Mouse (Mus musculus) lung, embryonic 14.5 days (tissue): ENCODE results near the gene Psmb1. TPM values are rescaled to one million over a fixed set of nuclear protein-coding genes. Genes with fewer than 3 reads are reported as not detected.
A peak's percentile ranks its signal among the peaks of the same experiment; 100 is the strongest.
"Not testable (repeated sequence)": the region's sequence is repeated elsewhere in the genome, so short reads cannot be mapped to it uniquely, and the experiment has no call there.

ENCODE experiments used
- ATAC-seq: fragments of 200-750 bp; cut with Nextera tagmentation; 2 replicates; pipeline ENCODE4 v1.8.0; 2017; ENCODE audit warnings: mild to moderate bottlenecking, moderate TSS enrichment, moderate library complexity; ENCODE audit not compliant: insufficient read depth
- DNase-seq: peaks from one replicate; pipeline ENCODE4 v3.0.0-alpha.2; 2015
- H3K27ac ChIP-seq: fragments of 300-500 bp; sonication (generic); 2 replicates; pipeline ENCODE4 v1.5.1; 2014; ENCODE audit warnings: low read depth, mild to moderate bottlenecking, moderate library complexity
- H3K27me3 ChIP-seq: fragments of 300-500 bp; sonication (generic); 2 replicates; pipeline ENCODE4 v1.6.1; 2014; ENCODE audit warnings: low read length, control low read depth; ENCODE audit not compliant: insufficient read depth
- H3K36me3 ChIP-seq: fragments of 300-500 bp; sonication (generic); 2 replicates; pipeline ENCODE4 v1.6.1; 2014; ENCODE audit warnings: control low read depth; ENCODE audit not compliant: insufficient read depth
- H3K4me1 ChIP-seq: fragments of 300-500 bp; sonication (generic); 2 replicates; pipeline ENCODE4 v1.6.1; 2014; ENCODE audit warnings: antibody characterized with exemption, control low read depth; ENCODE audit not compliant: insufficient read depth
- H3K4me2 ChIP-seq: fragments of 300-500 bp; sonication (generic); 2 replicates; pipeline ENCODE4 v1.6.1; 2014; ENCODE audit warnings: mild to moderate bottlenecking
- H3K4me3 ChIP-seq: fragments of 300-500 bp; sonication (generic); 2 replicates; pipeline ENCODE4 v1.5.1; 2014; ENCODE audit warnings: low read depth, low read length
- H3K9ac ChIP-seq: fragments of 300-500 bp; sonication (generic); 2 replicates; pipeline ENCODE4 v1.6.1; 2014
- H3K9me3 ChIP-seq: fragments of 300-500 bp; sonication (generic); 2 replicates; pipeline ENCODE4 v1.6.1; 2016; ENCODE audit warnings: low read depth, low read length, control low read depth
- CTCF ChIP-seq: IDR thresholded peaks from 2 replicates; pipeline ENCODE4 v1.5.1; 2016; ENCODE audit warnings: antibody characterized with exemption, low read depth
- WGBS: fragments of 180-500 bp; shearing (Covaris S2); extraction: QIAGEN DNeasy Blood & Tissue Kit; methylation state at CpG from one replicate; pipeline ENCODE4 v1.1.7; 2014; 5-methylcytosine and 5-hydroxymethylcytosine counted together
- polyA plus RNA-seq: library from polyadenylated mRNA; unstranded; fragments of >200 nt; fragmentation: Nextera tagmentation; extraction: Ambion mirVana; gene quantifications from 2 replicates; pipeline ENCODE4 v1.2.1, GENCODE M21; 2014

Gene Psmb1
- polyA plus RNA-seq, 1 experiment from 2014 or later: 268 TPM

DNA sequence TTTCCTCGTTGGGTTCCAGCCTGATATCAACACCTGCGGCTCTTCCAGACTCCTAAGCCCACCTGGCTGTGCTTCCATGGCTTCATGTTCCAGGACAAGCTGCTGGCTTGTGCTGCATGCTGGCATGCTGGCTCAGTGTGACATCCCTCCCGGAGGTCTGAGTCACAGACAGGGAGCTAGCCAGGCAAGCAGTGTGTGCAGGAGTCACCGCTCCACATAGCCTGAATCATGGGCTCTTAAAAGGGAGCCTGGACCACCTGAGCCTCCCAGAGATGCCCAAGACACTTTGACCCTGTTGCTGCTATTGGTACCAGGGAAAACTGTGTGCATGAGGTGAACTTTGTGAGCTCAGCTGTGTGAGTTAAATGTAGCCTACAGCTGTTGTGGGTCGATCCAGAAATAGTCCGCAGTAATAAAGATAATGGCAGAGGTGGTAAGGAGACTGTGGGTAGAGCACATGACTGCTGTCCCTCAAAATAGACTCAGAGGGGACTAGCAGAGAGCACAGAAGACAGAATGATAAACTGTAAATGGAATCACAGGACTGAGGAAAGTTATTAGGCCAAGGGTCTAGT is 37.5 kb downstream of the Psmb1 start:
- Histone ChIP-seq H3K36me3 (peaks cover 4% of the 10 kb centered on the region), H3K27me3 (no peaks in the 10 kb centered on the region), H3K9ac (no peak overlapping the region), H3K4me2 (no peak overlapping the region), H3K9me3 (no peaks in the 10 kb centered on the region), H3K4me3 (no peak overlapping the region), H3K27ac (0 out of 2 replicates have a peak overlapping the region, but pooled peaks have one; percentile 38), H3K4me1 (no peaks in the 10 kb centered on the region)
- TF ChIP-seq CTCF: no peak
- DNase-seq (no peak), ATAC-seq (no peak)
- WGBS: 91% methylated on average over 6 of the region's 6 CpGs

DNA sequence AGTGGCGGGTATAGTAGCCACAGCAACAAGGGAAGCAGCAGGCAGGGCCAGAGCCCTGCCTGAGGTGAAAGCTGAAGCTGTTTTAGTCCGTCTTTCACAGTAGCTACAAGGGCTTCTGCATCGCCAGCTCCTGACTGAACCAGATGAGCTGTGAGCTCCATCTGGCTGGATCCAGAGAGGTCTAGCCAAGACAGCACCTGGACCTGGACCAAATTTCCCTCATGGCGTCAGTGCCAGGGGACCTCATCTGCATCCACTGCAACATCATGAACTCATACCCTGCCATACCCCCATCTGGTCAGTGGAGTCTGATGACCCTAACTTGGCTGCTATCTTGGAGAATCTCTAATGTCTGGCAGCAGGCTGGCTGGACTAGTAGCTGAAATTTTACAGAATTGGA is 39.8 kb downstream of the Psmb1 start:
- Histone ChIP-seq H3K27me3 (no peaks in the 10 kb centered on the region), H3K27ac (no peak overlapping the region), H3K4me2 (no peak overlapping the region), H3K36me3 (no peaks in the 10 kb centered on the region), H3K4me1 (no peaks in the 10 kb centered on the region), H3K9me3 (no peaks in the 10 kb centered on the region), H3K4me3 (no peak overlapping the region), H3K9ac (no peak overlapping the region)
- DNase-seq: no peak
- ATAC-seq: no peak
- no peak for TF ChIP-seq CTCF
- WGBS: 80% methylated on average over 4 of the region's 4 CpGs

DNA sequence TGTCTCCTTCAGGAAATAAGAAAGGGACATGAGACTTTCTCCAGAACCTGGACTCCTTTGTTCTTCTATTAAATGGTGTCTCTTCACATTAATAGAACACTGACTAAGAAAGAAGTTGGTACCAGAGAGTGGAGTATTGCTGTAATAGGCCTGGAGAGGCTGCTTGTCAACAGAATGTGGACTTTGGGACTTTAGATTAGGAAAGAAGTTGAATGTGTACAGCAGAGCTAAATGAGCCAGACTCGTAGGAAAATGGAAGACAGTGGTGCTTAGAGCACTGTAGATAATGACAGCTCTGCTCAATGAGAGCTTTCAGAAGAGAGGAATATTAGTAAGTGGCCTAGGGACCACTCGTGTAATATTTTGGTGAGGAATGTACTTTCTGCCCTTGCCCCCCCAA is 43.0 kb downstream of the Psmb1 start:
- 90% methylated on average over 2 of the region's 2 CpGs for WGBS
- no peak for TF ChIP-seq CTCF
- Histone ChIP-seq H3K9ac (no peak overlapping the region), H3K4me2 (no peak overlapping the region), H3K4me1 (no peaks in the 10 kb centered on the region), H3K27me3 (no peaks in the 10 kb centered on the region), H3K36me3 (no peaks in the 10 kb centered on the region), H3K27ac (no peak overlapping the region), H3K9me3 (no peaks in the 10 kb centered on the region), H3K4me3 (no peak overlapping the region)
- ATAC-seq (no peak), DNase-seq (no peak)

GRCm38 (mm10) chr17:15455203-15455602 is 44.3 kb downstream of the Psmb1 start:
- Histone ChIP-seq H3K27ac (no peak overlapping the region), H3K4me2 (no peak overlapping the region), H3K9ac (no peak overlapping the region), H3K4me3 (no peak overlapping the region), H3K9me3 (no peaks in the 10 kb centered on the region), H3K4me1 (no peaks in the 10 kb centered on the region), H3K27me3 (no peaks in the 10 kb centered on the region), H3K36me3 (no peaks in the 10 kb centered on the region)
- ATAC-seq (no peak), DNase-seq (peak; percentile 34)
- 67% methylated on average over 4 of the region's 4 CpGs for WGBS
- no peak for TF ChIP-seq CTCF

DNA sequence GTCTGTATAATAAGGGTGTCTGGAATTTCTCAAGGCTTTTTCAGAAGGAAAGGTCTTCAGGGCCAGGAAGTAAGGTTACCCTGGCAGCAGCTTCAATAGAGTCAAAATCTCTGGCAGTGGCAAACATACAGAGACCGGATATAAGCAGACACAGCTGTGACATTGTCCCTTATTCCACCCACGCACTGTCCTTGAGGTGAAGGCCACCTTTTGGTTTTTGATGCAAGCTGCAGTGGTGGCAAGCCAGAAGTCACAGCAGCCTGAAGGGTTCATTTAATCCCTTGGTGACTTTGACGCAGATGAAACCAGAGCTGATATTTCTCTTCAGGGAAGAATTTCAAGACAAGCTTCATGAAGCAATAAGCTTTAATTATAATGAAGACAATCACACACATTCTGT is 49.9 kb downstream of the Psmb1 start:
- H3K4me3 ChIP-seq: no peak overlapping the region
- no peak overlapping the region for H3K9ac ChIP-seq
- no peak for TF ChIP-seq CTCF
- no peaks in the 10 kb centered on the region for H3K36me3 ChIP-seq
- ATAC-seq (no peak), DNase-seq (peak; percentile 19)
- no peaks in the 10 kb centered on the region for H3K27me3 ChIP-seq
- no peak overlapping the region for H3K27ac ChIP-seq
- no peak overlapping the region for H3K4me2 ChIP-seq
- 72% methylated on average over 3 of the region's 3 CpGs for WGBS
- no peaks in the 10 kb centered on the region for H3K4me1 ChIP-seq
- no peaks in the 10 kb centered on the region for H3K9me3 ChIP-seq

GRCm38 (mm10) chr17:15449144-15449543 is 50.4 kb downstream of the Psmb1 start:
- H3K4me3 ChIP-seq, H3K4me2 ChIP-seq, H3K9ac ChIP-seq, DNase-seq, H3K27me3 ChIP-seq, H3K27ac ChIP-seq, H3K36me3 ChIP-seq, H3K9me3 ChIP-seq, H3K4me1 ChIP-seq, ATAC-seq: not testable (repeated sequence)
- 73% methylated on average over 6 of the region's 6 CpGs for WGBS

DNA sequence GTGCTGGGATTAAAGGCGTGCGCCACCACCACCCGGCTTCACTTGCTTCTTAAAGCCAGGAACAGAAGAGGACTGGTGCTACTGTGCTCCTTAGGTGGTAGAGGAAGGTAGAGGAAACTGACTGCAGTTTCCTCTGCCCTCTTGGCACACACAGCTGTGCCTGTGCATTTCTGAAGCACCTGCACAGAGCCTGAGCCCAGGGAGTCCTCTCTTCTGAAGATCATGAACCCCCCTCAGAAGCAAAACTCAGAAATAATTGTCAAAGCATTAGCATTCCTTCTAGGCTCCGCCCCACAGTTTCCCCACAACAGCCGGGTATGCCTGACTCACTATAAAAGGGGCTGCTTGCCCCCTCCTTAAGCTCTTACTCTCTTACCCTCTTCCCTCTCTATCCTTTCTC is 51.7 kb downstream of the Psmb1 start:
- WGBS: 63% methylated on average over 5 of the region's 5 CpGs
- H3K27ac ChIP-seq: no peak overlapping the region
- DNase-seq: no peak

DNA sequence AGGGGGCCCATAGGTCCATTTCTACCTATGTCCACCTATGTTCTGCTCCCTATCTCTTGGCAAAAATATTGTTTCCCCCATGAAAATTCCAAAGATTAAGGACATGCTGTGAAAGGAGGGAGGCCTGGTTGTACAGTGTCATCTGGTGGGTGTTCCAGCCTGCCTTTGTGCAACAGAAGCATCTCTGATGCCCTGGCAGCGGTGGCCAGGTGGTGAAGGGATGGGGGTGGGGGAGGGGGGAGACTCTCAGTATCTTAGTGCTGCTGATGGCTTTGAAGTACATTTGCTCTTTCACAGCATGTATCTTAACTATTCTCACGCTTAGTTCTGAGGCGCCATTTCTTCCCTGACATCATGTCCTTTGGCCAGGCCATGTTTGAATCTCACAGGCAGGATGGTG is 54.1 kb downstream of the Psmb1 start:
- Histone ChIP-seq H3K4me2 (no peak overlapping the region), H3K9me3 (no peaks in the 10 kb centered on the region), H3K36me3 (no peaks in the 10 kb centered on the region), H3K4me1 (0 out of 2 replicates have a peak, but pooled peaks cover 5% of the 10 kb centered on the region), H3K27me3 (no peaks in the 10 kb centered on the region), H3K9ac (no peak overlapping the region), H3K27ac (no peak overlapping the region), H3K4me3 (no peak overlapping the region)
- TF ChIP-seq CTCF: no peak
- 68% methylated on average over 3 of the region's 3 CpGs for WGBS
- no peak for DNase-seq
- no peak for ATAC-seq

More for the DNA sequence above, 51.7 kb downstream of the Psmb1 start:
- Histone ChIP-seq H3K36me3 (no peaks in the 10 kb centered on the region), H3K9ac (no peak overlapping the region), H3K27me3 (no peaks in the 10 kb centered on the region), H3K9me3 (no peaks in the 10 kb centered on the region), H3K4me1 (no peaks in the 10 kb centered on the region), H3K4me3 (no peak overlapping the region), H3K4me2 (no peak overlapping the region)
- ATAC-seq: no peak
- no peak for TF ChIP-seq CTCF
